Mouse (Mus musculus): ENCODE results near the gene Mvb12b. TPM values are rescaled to one million over a fixed set of nuclear protein-coding genes. Genes with fewer than 3 reads are reported as not detected.
A peak's percentile ranks its signal among the peaks of the same experiment; 100 is the strongest.

The Mvb12b gene
- total RNA-seq, 2 experiments from 2014 or later, result 74.6 to 78.4 TPM

DNA sequence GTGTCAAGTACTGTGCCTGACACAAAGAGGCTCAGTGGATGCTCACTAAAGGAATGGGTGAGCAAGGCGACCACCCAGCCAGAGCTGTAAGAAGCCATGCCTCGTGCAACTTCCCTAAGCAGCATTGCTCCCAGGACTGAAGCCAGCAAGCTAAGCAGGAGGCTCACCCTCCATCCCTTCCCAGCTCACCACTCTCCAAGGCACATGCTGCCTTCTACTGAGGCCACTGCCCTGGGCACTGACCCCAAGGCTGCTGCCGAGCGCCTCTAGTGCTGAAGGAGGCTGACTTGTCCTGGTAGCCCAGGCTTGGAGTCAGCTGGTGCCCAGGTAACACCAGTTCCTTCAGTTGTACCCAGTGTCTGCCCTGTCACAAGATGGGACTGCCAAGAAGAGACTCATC lies 45.8 kb downstream of the Mvb12b start:
- Histone ChIP-seq H3K4me3 (no peak overlapping the region), H3K27ac (no peak overlapping the region)
- DNase-seq (ENCODE audit: extremely low spot score in 1 of 2, low spot score in 2 of 2), result no peak
- intact Hi-C loops (cut with DNase I), result no loop called here
- TF ChIP-seq CTCF (IDR thresholded peaks at IDR 0.05), result no peak

DNA sequence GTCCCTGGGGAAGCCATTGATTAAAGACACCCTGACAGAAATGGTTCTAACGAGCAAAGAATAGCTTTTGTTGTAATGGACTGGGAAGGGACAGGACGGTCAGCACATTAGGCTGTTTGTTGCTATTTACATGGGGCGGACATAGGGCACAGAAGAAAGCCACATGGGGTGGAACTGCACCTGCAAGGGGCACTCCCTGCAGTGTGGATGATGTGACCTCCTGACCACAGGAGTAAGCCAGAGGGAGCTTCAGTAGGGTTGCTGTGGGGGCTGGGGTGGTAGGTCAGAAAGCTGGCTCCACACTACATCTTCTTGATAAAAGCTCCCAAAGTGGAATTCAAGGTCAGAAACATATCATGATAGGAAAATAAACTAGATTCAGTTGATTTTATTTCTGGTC lies 47.3 kb downstream of the Mvb12b start:
- no peak overlapping the region for H3K4me3 ChIP-seq
- no peak for TF ChIP-seq CTCF (IDR thresholded peaks at IDR 0.05)

DNA sequence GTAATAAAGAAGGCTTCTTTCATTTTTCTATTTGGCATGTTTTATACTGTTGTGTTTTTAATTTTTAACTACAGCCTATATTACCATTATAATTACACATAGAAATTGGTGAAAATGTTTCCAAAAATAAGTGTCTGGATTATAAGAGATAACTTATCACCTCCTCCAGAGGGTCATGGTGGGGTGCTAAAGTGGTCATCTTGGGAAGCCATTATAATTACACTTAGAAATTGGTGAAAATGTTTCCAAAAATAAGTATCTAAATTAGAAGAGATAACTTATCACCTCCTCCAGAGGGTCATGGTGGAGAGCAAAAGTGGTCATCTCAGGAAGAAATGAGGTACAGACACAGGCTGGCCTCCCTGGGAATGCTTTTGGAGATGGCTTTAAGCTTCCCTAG lies 48.5 kb downstream of the Mvb12b start:
- no peak for DNase-seq (ENCODE audit: extremely low spot score in 1 of 2, low spot score in 2 of 2)
- intact Hi-C loops (cut with DNase I), result loop anchor here (10.0 kb wide), 1 partner anchor 796 kb away; no protein-coding TSS in a partner anchor
- no peak overlapping the region for H3K4me3 ChIP-seq
- no peak for TF ChIP-seq CTCF (IDR thresholded peaks at IDR 0.05)
- no peak overlapping the region for H3K27ac ChIP-seq

More for the DNA sequence above, 47.3 kb downstream of the Mvb12b start:
- DNase-seq (ENCODE audit: extremely low spot score in 1 of 2, low spot score in 2 of 2), result no peak
- H3K27ac ChIP-seq, result no peak overlapping the region
- intact Hi-C loops (cut with DNase I), result no loop called here

DNA sequence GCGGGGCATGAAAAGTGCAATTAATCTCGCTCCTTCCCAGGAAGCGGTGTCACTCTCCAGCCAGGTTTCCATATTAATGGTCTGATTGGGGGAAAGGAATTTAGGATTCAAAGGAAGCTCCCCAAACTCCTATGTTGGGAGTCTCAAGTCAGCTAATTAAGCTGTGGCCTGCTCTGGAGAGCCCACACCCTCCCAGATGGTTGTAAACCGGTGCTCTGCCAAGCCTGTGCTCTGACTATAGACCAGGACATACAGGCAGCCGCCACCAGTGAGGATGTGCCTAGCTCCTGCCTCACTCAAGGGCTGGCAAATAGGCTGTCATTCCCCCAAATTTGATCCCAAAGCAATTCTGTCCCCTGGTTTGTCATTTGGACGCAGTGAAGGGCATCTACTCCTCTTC lies 50.4 kb downstream of the Mvb12b start:
- Histone ChIP-seq H3K4me3 (no peak overlapping the region), H3K27ac (no peak overlapping the region)
- no peak for TF ChIP-seq CTCF (IDR thresholded peaks at IDR 0.05)
- intact Hi-C loops (cut with DNase I), result loop anchor here (10.0 kb wide), 1 partner anchor 798 kb away; no protein-coding TSS in a partner anchor
- DNase-seq (ENCODE audit: extremely low spot score in 1 of 2, low spot score in 2 of 2), result no peak

DNA sequence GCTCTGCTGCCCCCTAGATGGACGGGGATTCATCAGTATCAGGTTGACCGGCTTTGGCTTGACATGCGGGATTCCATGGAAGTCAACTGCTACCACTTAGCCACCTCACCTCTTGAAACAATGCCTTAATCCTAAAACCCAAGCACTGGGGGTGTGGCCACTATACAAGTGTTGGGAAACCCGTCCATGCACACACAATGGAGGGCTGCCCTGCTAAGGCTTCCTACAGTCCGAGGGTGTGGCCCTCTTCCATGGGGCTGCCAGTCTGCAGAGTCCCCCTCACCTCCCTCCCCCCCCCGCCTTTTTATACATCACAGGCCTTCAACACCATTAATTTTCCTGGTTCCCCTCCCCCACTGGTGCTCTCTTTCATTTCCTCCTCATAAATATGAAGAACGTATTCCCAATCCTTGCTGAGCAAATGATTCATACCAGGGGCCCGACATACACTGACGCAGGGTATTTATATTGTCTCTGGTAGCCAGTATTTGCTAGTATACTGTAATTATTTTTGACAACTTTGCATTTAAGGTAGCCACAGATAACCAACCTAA lies 51.0 kb downstream of the Mvb12b start:
- intact Hi-C loops (cut with DNase I), result loop anchor here (10.0 kb wide), 1 partner anchor 798 kb away; no protein-coding TSS in a partner anchor
- H3K4me3 ChIP-seq, result no peak overlapping the region
- no peak overlapping the region for H3K27ac ChIP-seq
- DNase-seq (ENCODE audit: extremely low spot score in 1 of 2, low spot score in 2 of 2), result no peak
- no peak for TF ChIP-seq CTCF (IDR thresholded peaks at IDR 0.05)

DNA sequence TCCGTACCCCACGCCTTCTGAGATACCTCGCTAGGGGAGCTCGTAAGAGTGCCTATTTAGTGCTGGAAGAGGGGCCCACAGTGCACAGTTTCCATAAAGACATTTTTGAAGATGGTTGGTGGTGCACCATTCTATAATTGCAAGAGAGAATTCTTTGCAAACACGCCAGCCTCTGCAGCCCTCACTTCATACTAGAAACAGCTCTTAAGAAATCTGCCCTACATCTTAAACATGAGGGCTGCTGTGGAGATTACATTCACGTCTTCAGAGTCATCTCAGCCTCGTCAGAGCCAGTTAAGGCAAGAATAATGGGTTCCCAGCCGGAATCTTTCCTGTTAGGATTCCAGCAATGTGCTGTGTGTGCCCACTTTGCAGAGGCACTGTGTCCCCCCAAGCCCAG lies 52.7 kb downstream of the Mvb12b start:
- no peak for DNase-seq (ENCODE audit: extremely low spot score in 1 of 2, low spot score in 2 of 2)
- TF ChIP-seq CTCF (IDR thresholded peaks at IDR 0.05), result no peak
- Histone ChIP-seq H3K27ac (no peak overlapping the region), H3K4me3 (no peak overlapping the region)
- intact Hi-C loops (cut with DNase I), result loop anchor here (10.0 kb wide), 1 partner anchor 800 kb away; no protein-coding TSS in a partner anchor

DNA sequence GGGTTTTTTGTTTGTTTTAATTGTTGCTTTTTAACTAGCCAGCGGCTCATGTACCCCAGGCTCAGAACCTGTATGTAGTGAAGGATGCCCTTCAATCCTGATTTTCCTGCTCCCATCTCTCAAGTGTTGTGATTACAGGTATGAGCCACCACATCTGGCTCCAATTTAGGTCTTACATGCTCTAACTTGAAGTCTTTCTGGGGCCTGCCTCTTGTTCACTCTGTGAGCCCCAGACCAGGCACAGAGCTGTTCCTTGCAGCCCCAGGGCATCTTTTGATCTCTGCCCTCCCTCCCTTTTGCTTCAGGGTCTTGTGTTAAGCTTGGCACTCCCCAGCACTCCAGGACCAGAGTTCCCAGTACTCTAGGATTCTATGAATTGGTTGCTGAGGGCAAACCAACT lies 53.8 kb downstream of the Mvb12b start:
- no peak for TF ChIP-seq CTCF (IDR thresholded peaks at IDR 0.05)
- intact Hi-C loops (cut with DNase I), result loop anchor here (10.0 kb wide), 1 partner anchor 801 kb away; no protein-coding TSS in a partner anchor
- Histone ChIP-seq H3K27ac (no peak overlapping the region), H3K4me3 (no peak overlapping the region)
- DNase-seq (ENCODE audit: extremely low spot score in 1 of 2, low spot score in 2 of 2), result no peak

DNA sequence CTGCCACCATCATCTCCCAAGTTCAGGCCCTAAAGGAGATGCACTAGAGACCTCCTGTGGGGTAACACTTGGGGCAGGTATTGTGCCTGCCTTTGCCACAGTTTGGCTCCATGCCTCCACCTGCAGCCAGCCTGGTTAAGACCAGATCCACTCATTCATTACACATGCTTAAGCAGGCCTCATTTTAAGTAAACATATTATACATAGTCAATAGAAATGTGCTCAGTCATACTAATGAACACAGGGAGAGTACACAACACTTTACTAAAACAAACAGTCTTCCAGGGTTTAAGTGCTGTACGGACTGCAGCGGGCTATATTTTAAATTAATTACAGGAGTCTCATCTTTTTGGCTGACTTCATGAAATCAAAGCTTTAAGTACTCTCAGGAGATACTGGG lies 57.9 kb downstream of the Mvb12b start:
- no peak for TF ChIP-seq CTCF (IDR thresholded peaks at IDR 0.05)

DNA sequence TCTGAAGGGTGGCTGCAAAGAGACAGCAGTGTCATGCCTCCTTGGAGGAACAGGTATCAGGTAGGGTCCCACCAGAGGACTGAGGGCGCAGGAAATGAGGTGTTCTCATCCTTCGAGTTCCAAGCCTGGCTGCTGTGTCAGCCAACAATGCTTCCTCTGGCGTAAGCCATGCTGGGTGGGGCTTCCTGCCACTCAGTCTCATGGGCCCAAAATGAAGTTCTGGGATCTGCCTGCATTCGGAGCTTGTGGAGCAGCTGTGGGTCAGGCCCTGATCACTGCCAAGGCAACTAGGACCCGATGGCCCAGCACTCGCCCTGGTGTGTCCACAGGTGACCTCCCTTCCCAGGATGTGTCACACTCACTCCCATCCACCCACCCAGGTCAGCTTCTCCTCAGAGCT lies 61.0 kb downstream of the Mvb12b start:
- DNase-seq (ENCODE audit: extremely low spot score in 1 of 2, low spot score in 2 of 2), result no peak
- intact Hi-C loops (cut with DNase I), result loop anchor here (10.0 kb wide), 1 partner anchor 688 kb away; no protein-coding TSS in a partner anchor
- no peak for TF ChIP-seq CTCF (IDR thresholded peaks at IDR 0.05)
- H3K27ac ChIP-seq, result no peak overlapping the region
- no peak overlapping the region for H3K4me3 ChIP-seq

More for the DNA sequence above, 57.9 kb downstream of the Mvb12b start:
- DNase-seq (ENCODE audit: extremely low spot score in 1 of 2, low spot score in 2 of 2), result no peak
- Histone ChIP-seq H3K27ac (no peak overlapping the region), H3K4me3 (no peak overlapping the region)
- intact Hi-C loops (cut with DNase I), result loop anchor here (10.0 kb wide), 2 partner anchors 685 to 805 kb away; no protein-coding TSS in a partner anchor

DNA sequence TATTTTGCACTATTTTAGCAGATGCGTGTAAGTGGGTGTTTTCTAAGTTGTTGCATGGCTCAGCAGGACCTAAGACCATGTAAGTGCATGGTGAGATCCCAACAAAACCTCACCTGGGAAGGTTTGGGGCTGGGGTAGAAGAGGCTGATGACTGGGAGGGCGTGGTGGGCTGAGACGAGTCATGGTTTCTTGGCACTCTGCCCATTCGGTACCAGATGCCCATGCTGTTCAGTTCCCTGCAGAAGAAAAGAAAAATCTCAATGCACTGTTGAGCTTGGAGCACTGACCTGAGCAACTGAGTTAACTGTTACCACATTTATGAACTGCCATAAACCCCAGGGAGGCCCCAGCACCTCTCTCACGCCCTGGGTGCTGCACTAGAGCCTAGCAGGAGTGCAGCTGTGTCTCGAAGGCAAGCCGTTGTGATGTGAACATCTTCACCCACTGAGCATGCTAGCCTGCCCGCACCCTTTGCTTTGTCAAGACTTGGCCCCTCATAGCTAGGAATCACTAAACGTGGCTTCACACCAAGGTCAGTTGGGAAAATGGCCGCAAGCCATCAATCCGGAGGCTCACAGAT lies 62.7 kb downstream of the Mvb12b start:
- no peak for DNase-seq (ENCODE audit: extremely low spot score in 1 of 2, low spot score in 2 of 2)
- H3K4me3 ChIP-seq, result no peak overlapping the region
- TF ChIP-seq CTCF (IDR thresholded peaks at IDR 0.05), result no peak
- no peak overlapping the region for H3K27ac ChIP-seq
- intact Hi-C loops (cut with DNase I), result loop anchor here (5.0 to 10.0 kb wide), 3 partner anchors 78 to 690 kb away; no protein-coding TSS in a partner anchor

DNA sequence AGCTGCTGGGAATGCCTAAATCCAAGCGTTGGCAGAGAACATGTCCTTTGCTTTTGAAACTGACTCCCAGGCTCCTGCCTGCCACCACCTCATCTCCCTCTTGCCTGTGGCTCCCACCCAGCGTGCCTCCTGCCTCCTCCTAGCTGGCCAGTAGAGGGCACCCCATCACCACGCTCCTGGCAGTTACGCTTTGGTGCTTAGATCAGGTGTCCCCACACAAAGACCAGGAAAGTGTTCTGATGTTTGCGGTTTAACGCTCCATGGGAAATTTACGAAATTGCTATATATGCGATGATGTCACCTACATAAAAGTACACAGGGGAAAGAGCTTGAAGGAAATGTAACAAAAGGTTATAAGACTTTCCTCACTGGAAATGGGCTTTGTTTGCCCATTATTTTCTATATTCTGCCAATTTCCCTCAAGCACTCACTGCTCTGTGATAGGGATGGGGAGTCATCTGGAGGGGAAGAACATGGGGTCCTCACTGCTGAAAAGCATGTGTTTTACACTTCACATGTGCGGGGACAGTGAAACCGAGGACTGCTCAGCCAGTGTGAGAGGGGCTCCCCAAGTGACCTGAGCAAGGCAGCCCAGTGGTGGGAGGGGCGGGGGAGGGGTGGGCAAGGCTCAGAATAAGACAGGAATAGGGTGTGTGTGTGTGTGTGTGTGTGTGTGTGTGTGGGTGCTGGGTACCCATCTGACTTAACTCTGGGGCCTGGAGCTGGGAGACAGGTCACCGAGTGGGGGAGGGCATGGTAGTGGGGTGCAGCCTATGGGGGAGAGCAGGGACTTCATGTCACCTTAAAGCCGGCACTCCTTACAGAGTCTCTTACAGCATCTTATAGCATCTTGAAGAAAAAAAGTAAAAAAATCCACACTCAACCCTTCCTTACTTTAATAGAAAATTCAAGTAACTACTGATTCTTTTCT lies 65.8 kb downstream of the Mvb12b start:
- TF ChIP-seq CTCF (IDR thresholded peaks at IDR 0.05), result peak; percentile 99
- no peak overlapping the region for H3K27ac ChIP-seq
- peak; percentile 84 to 89 for DNase-seq (ENCODE audit: extremely low spot score in 1 of 2, low spot score in 2 of 2)
- H3K4me3 ChIP-seq, result no peak overlapping the region
- intact Hi-C loops (cut with DNase I), result loop anchor here (1.0 to 10.0 kb wide), 5 partner anchors 65 to 693 kb away; partner anchors contain the start of gene Mvb12b

DNA sequence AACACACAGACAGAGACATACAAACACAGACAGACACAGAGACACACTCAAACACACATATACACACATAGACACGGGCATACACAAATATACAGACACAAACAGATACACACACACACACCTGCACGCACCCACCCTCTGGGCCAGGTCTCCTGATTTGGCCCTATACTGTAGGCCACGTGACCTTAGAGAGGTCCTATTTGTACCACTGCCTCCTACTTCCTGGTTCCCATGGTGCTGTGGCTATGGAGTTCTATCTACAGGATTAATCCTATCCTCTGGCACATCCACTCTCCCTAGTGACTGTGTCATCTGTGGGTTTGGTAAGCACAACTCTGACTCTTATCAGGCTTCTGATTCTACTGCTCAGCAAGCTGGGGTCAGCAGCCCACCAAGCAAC lies 67.3 kb downstream of the Mvb12b start:
- intact Hi-C loops (cut with DNase I), result loop anchor here (2.0 to 10.0 kb wide), 4 partner anchors 73 to 694 kb away; no protein-coding TSS in a partner anchor
- TF ChIP-seq CTCF (IDR thresholded peaks at IDR 0.05), result no peak
- no peak for DNase-seq (ENCODE audit: extremely low spot score in 1 of 2, low spot score in 2 of 2)
- H3K4me3 ChIP-seq, result no peak overlapping the region
- H3K27ac ChIP-seq, result no peak overlapping the region

Measured in left cerebral cortex, adult 2 months (tissue).